Mouse (Mus musculus): ENCODE results near the gene Adgrl2.

Gene Adgrl2

GRCm38 (mm10) chr3:148982370-148982769, 8.0 kb downstream of the Adgrl2 start:
- CTCF ChIA-PET, result no interaction called here

DNA sequence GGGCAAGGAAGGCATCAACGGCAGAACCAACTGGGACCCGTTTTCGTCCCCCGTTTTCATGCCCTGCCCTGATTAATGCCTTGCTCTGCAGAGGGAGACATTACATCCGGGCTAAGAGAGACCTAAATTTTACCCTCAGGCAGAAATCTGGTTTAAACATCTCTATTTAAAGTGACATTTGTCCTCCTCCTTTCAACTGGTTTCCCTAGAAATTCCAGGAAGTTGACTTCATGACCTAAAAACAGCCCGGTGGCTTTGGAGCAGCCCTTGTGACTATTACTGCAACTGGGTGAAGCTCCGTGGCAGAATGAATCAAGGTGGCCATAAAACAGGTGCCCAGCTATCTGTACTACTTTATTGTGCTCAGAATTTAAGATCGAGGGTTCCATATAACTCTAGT, 8.6 kb downstream of the Adgrl2 start:
- ChIA-PET POLR2A (no interaction called here), CTCF (no interaction called here)

More at GRCm38 (mm10) chr3:148982370-148982769, 8.0 kb downstream of the Adgrl2 start:
- POLR2A ChIA-PET, result no interaction called here

DNA sequence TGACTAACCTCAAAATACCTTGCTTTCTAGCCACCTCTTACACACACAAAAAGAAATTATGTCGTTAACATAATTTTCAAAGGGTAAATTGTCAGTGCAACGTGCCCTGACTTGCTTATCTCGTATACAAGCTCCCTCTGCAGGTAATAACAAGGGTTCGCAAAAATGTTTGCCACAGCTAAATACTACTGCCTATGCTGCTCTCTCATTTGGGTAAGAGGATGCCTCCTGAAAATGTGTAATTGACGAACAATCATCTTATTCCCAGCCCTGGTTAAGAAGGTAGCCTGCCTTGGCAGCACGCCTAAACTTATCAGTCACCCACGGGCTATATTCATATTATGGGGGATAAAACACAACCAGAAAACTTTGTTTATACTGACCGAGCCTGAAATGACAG, 11.8 kb downstream of the Adgrl2 start:
- ChIA-PET CTCF (no interaction called here), POLR2A (interaction anchor here in 2 of 4 experiments (1.3 kb wide), 2 partner anchors 8 to 11 kb away, joined by 3 read pairs; no protein-coding TSS in a partner anchor)

DNA sequence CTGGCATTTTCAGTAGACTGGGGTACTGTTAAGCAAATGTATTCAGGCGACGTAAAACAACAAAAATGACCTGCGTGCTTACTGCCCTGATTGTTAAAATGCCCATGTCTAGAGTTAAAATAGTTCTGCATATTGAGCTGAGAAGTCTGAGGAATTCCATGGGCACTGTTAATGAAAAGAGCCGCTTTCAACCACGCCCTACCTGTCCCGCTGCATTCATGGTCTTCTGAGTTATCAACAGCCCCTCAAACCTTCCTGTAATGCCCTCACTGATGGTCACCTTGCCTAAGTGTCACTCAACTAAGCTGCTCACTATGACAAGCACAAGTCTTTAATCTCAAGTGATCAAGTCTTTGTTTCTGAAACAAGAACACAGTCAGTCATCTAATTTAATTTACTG, 12.5 kb downstream of the Adgrl2 start:
- ChIA-PET POLR2A (interaction anchor here in 2 of 4 experiments (1.3 to 1.4 kb wide), 3 partner anchors 9 to 17 kb away, joined by 3 read pairs; no protein-coding TSS in a partner anchor), CTCF (no interaction called here)

DNA sequence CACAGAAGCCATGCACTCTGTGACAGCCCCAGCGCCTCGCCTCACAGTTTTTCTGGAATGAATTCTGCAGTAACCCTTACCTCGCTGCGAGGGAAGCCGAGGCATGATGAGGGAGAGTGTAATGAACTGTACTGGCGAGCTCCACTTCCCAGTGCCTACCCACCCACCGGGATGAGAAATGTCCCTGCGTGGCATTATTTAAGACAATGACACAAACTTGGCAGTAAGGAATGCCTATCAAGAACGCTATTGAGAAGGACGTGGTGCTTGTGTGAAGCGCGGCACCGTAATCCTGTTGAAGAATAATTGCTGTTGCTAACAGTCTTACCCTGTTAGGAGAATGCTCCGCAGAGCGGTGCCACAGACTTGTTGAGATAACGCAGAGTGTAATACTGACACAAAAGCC, 13.2 kb downstream of the Adgrl2 start:
- CTCF ChIA-PET, result no interaction called here
- POLR2A ChIA-PET, result interaction anchor here in 1 of 4 experiments (1.4 kb wide), 1 partner anchor 16 kb away, joined by 3 read pairs; no protein-coding TSS in a partner anchor

DNA sequence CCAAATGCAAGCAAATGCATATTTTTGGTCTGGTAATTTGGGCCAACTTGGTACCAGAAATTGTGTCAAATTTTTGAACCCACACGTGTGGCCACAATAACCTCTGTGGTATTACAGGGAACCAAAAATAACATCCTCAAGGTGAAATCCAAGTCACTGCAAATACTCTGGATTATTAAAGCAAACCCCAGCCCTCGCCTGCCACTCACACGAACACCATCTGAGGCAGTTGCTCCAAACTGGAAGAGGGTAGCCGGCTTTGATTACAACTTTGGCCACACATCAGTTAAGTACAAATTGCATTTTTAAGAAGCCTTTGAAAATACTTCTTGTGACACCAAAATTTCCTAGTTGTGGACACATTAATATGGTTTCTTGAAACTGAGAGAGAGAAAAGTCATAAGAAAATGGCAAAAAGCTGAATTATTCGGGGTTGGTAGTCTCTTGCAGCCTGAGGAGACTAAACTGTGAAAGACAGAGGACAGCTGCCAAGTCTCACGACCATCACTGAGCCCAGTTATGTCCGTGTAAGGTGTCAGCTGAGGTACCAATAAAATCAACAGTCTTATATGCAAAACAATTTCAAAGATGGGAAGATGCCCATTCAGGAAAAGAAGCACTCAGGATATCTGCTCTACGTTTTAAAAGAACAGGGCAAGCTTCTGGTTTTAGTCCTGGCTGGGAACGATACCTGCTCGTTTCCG, 18.3 kb downstream of the Adgrl2 start:
- CTCF ChIA-PET, result no interaction called here
- POLR2A ChIA-PET, result no interaction called here

DNA sequence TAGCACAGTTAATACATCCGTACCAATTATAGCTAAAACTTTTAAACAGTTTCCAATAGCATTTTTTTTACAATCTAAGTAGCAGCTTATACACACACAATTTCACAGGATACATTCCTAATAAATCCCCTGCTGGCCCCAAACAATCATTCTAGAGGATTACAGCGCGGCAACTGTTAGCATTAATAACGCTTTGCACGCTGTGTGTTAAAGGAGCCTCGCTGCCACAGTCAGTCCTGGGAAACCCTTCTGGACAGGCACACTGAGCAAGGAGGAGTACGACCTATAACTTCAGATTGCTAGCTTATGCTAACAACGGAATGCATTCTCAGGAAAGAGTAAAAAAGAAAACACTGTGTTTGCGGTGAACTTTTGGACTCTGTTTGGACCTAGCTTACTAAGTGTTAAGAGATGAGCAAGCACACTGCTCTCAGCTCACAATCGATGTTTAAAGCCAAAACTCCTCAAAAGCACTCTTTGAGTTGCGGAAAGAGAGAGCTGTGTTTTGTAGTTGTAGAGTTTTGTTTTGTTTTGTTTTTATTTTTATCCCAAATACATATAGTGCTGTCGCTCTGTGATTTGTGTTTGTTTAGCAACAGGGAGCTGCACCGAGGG, 25.3 kb downstream of the Adgrl2 start:
- ChIA-PET CTCF (interaction anchor here in 1 of 4 experiments (0.7 kb wide), 1 partner anchor 204 kb away, joined by 3 read pairs; no protein-coding TSS in a partner anchor), POLR2A (interaction anchor here in 2 of 4 experiments (1.0 to 1.5 kb wide), 2 partner anchors 23 to 25 kb away, joined by 3 to 4 read pairs; no protein-coding TSS in a partner anchor)

DNA sequence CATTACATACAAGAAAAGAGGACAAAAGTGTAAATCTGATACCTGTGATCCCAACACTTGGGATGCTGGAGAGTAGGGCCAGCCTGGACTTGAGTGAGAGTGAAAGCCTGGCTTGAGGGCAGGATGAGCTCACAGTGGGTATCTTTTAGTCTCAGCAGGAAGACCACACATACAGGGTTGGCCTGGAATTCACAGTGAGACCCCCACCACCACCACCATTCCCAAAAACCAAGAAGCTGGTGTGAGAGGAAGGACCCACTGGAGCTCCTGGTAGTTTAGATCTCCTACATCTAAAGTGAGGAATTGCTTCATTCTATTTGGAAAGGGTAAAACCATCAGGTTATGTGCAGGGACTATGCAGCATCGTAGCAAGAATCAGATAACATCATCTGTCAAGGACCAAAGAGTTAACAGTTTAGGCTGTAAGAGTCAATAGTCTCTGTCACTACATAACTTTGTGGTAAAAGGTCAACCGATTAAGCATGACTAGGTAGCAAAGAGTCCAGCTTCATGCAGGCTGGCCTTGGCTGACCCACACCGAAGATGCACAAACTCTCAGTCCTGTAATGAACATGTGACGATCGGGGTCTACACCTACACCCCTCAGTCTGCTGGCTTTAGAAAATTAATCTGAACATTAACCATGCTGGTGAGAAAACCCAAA, 26.8 kb downstream of the Adgrl2 start:
- POLR2A ChIA-PET, result no interaction called here
- CTCF ChIA-PET, result no interaction called here

DNA sequence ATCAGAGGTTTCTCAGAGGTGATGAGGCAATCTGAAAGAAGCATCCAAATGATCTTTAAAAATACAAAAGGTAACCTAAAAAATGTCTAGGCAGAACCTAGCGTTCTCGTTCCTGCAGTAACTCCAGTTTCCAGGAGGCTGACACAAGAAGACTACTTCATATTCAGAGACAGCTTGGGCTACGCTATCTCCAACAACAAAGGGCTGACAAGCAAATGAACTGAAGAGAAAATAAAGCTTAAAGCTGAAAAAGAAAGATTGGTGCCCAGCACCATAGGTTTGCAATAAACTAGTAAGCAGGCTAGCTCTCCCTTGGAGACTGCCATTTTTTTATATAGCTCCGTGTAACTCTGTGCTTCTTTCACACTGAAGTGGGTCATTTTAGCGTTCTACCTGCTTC, 28.7 kb downstream of the Adgrl2 start:
- POLR2A ChIA-PET, result interaction anchor here in 1 of 4 experiments (0.5 kb wide), 1 partner anchor 125 kb away, joined by 3 read pairs; no protein-coding TSS in a partner anchor
- CTCF ChIA-PET, result no interaction called here

DNA sequence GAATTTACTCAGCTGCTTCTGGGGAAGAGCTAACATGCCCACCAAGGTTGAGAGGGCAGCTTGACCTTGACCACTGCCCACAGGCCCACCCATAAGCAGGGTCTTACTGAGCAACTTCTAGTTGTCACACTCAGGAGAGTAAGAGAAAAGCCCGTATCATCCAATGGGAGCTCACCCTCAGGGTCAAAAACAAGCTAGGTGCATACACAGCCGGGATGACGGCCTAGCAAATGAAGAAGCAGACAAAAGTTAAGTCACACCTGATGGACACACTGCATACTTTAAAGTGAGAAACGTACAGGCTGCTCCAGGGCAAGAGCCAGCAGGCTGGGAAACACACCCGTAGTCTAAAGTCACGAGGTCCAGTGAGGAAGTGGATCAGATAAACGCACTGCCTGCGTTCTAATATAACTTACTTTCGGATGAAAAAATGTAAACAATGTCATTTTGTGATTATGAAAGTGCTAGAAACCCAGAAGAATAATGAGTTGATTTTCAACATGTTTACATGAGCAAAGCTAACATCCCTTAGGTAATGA, 29.5 kb downstream of the Adgrl2 start:
- ChIA-PET CTCF (no interaction called here), POLR2A (interaction anchor here in 2 of 4 experiments (0.7 to 1.4 kb wide), 4 partner anchors 9 to 29 kb away, joined by 3 to 7 read pairs (median 4); no protein-coding TSS in a partner anchor)

DNA sequence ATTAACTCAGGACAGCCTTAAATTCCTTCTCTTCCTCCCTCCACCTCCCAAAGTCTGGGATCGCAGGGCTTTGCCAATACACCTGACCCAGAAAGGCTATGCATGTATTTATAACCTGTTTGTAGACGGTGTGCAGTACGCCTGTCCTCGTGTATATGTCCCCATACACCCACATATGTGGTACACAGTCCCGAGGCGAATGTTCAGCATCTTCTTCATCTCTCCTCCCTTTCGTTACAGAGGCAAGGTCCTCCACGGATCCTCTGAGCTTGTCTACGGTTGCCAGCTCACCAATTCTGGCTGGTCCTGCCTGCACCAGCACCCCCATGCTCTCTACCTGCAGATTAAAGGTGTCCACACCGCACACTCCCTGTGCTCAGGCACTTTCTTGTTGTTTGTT, 30.1 kb downstream of the Adgrl2 start:
- ChIA-PET CTCF (no interaction called here), POLR2A (interaction anchor here in 1 of 4 experiments (1.1 to 1.4 kb wide), 3 partner anchors 10 to 29 kb away, joined by 3 to 7 read pairs (median 4); no protein-coding TSS in a partner anchor)

- POLR2A ChIA-PET, result interaction anchor here in 1 of 4 experiments (1.2 kb wide), 1 partner anchor 30 kb away, joined by 3 read pairs; no protein-coding TSS in a partner anchor
- CTCF ChIA-PET, result no interaction called here
Measured at GRCm38 (mm10) chr3:148959327-148960025, 30.9 kb downstream of the Adgrl2 start.

DNA sequence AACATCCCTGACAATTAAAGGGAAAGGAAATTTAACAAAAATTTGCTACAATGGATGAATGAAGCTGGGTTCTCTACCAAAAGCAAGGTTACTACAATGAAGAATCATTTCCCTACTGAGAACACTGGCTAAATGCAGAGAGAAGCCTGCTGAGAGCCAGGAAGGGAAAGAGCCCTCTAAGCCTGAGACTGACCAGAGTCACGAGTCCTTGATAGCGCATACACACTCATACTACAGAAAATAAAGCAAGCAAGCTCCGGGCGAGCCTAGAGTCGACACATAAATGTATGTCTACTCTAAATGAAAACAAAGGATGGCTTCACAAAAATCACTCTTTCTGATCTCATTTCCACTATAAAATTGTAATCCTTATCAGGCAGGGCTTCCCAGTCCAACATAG, 31.6 kb downstream of the Adgrl2 start:
- ChIA-PET POLR2A (interaction anchor here in 2 of 4 experiments (0.5 to 0.9 kb wide), 2 partner anchors 9 to 241 kb away, joined by 4 read pairs; no protein-coding TSS in a partner anchor), CTCF (no interaction called here)

- POLR2A ChIA-PET, result interaction anchor here in 2 of 4 experiments (0.5 to 0.9 kb wide), 2 partner anchors 10 to 241 kb away, joined by 4 read pairs; no protein-coding TSS in a partner anchor
- CTCF ChIA-PET, result no interaction called here
Measured at GRCm38 (mm10) chr3:148958185-148958584, 32.2 kb downstream of the Adgrl2 start.

GRCm38 (mm10) chr3:148956887-148957286, 33.5 kb downstream of the Adgrl2 start:
- POLR2A ChIA-PET, result no interaction called here
- CTCF ChIA-PET, result no interaction called here

DNA sequence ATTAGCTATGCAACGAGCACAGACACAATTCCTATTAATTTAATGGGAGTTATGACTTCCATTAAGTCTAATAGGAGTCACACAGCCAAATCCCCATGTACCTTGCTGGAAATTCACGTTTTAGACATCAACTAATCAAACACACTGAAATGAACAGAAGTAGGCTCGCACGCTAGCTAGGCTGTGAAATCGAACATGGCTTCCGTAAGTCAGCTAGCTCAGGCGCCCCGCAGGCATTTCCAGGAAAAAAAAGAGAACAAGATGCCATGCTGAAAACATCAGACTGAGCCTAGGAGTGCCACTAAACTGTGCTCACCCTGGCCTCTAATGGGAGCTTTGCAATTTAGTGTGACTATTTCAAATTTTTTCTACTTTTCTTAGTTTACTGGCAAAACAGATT, 40.6 kb downstream of the Adgrl2 start:
- CTCF ChIA-PET, result no interaction called here

GRCm38 (mm10) chr3:148947805-148948405, 42.5 kb downstream of the Adgrl2 start:
- CTCF ChIA-PET, result no interaction called here

More for the DNA sequence above, 40.6 kb downstream of the Adgrl2 start:
- POLR2A ChIA-PET, result no interaction called here

GRCm38 (mm10) chr3:148947266-148947665, 43.1 kb downstream of the Adgrl2 start:
- POLR2A ChIA-PET, result no interaction called here
- CTCF ChIA-PET, result no interaction called here

More at GRCm38 (mm10) chr3:148947805-148948405, 42.5 kb downstream of the Adgrl2 start:
- POLR2A ChIA-PET, result no interaction called here

- POLR2A ChIA-PET, result no interaction called here
- CTCF ChIA-PET, result no interaction called here
Measured at GRCm38 (mm10) chr3:148945534-148945933, 44.8 kb downstream of the Adgrl2 start.
